Mouse (Mus musculus): ENCODE data around the gene Vat1. TPM values are rescaled to one million over a fixed set of nuclear protein-coding genes. Genes with fewer than 3 reads are reported as not detected.

Vat1 gene
- total and polyA plus RNA-seq, 2 experiments, result 11.2 to 30.4 TPM

DNA sequence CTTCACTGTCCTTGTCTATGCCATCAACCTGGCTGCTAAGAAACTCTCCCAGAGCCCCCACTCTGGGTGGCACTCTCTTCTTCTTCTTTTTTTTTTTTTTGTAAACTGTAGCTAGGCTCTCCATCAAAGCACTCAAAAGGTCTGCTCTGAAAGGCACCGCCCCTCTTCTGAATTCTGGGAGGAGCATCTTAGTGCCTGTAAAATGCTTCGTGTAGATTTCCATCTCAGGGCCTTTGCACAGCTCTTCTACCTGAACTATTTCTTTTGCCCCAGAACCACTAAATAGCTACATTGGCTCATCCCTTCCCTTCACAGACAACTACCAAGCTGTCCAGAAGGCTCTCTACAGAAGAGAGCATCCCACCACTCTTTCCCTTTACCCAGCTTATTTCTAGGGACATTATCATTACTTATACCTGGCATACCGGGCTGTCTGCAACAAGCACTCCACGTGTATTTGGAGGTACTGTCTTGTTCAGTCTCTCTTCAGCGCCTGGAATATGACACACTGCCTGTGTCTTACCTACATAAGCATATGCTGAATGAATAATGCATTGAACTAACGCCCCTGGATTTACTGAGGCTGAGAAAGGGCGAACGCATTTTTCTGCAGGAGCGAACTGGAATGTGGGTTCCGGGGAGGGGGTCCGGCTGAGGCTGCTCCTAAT lies 49.5 kb downstream of the Vat1 start:
- Histone ChIP-seq H3K9ac (ENCODE audit: low read depth, low read length) (peak overlapping the region; percentile 82), H3K4me3 (ENCODE audit: insufficient read depth, low read depth, low read length) (peak overlapping the region; percentile 77), H3K27me3 (ENCODE audit: control insufficient read depth, insufficient read depth, low read length) (no peaks in the 10 kb centered on the region), H3K36me3 (ENCODE audit: control insufficient read depth, insufficient read depth, low read length) (peaks cover 3% of the 10 kb centered on the region; the same call in 1 of the 2 replicates), H3K4me1 (ENCODE audit: control insufficient read depth, insufficient read depth, low read length) (no peaks in the 10 kb centered on the region), H3K27ac (replicated peaks; ENCODE audit: insufficient read depth, low read depth, low read length) (no peak overlapping the region), H3K79me2 (ENCODE audit: control insufficient read depth, insufficient read depth, low read length) (no peaks in the 10 kb centered on the region)
- DNase-seq (ENCODE audit: extremely low read depth, low read depth, low spot score), result peak; percentile 26
- no peak for TF ChIP-seq CTCF (IDR thresholded peaks at IDR 0.05; ENCODE audit: low read depth, low read length)
- WGBS, result 1% methylated on average over 11 of the region's 11 CpGs

DNA sequence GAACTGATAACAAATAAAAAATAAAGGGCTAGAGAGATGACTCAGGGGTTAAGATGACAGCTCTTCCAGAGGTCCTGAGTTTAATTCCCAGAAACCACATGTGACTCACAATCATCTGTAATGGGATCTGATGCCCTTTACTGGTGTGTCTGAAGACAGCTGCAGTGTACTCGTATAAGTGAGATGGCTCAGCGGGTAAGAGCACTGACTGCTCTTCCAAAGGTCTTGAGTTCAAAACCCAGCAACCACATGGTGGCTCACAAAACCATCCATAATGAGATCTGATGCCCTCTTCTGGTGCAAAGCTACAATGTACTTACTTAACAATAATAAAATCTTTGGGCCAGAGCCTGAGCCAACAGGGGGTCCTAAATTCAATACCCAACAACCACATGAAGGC lies 50.7 kb downstream of the Vat1 start:
- Histone ChIP-seq H3K4me1 (ENCODE audit: control insufficient read depth, insufficient read depth, low read length) (no peaks in the 10 kb centered on the region), H3K27ac (replicated peaks; ENCODE audit: insufficient read depth, low read depth, low read length) (no peak overlapping the region), H3K36me3 (ENCODE audit: control insufficient read depth, insufficient read depth, low read length) (peaks cover 3% of the 10 kb centered on the region; the same call in 1 of the 2 replicates), H3K79me2 (ENCODE audit: control insufficient read depth, insufficient read depth, low read length) (no peaks in the 10 kb centered on the region), H3K4me3 (ENCODE audit: insufficient read depth, low read depth, low read length) (no peak overlapping the region), H3K9ac (ENCODE audit: low read depth, low read length) (no peak overlapping the region), H3K27me3 (ENCODE audit: control insufficient read depth, insufficient read depth, low read length) (no peaks in the 10 kb centered on the region)
- WGBS, result 88% methylated on average over 2 of the region's 2 CpGs
- DNase-seq (ENCODE audit: extremely low read depth, low read depth, low spot score), result no peak
- TF ChIP-seq CTCF (IDR thresholded peaks at IDR 0.05; ENCODE audit: low read depth, low read length) (no peak), POLR2A (IDR thresholded peaks at IDR 0.05; ENCODE audit: extremely low read depth, insufficient read depth, low read length) (no peak)

Other genes with a start within 250 kb of the Vat1 start
- 10.5 and 10.8 TPM in 2 replicates for gene Ezh1, start 239.8 kb downstream of the Vat1 start, total RNA-seq (2014; rRNA removed)
- gene Ezh1, start 239.8 kb downstream of the Vat1 start, polyA plus RNA-seq (2012; rRNA removed), result 7.5 and 9.2 TPM in 2 replicates
- gene Ramp2, start 220.2 kb downstream of the Vat1 start, total RNA-seq (2014; rRNA removed), result 4.9 and 6.6 TPM in 2 replicates
- gene Ramp2, start 220.2 kb downstream of the Vat1 start, polyA plus RNA-seq (2012; rRNA removed), result 16.4 and 22.5 TPM in 2 replicates
- 35.6 and 43.8 TPM in 2 replicates for gene Vps25, start 212.5 kb downstream of the Vat1 start, total RNA-seq (2014; rRNA removed)
- 109 and 122 TPM in 2 replicates for gene Vps25, start 212.5 kb downstream of the Vat1 start, polyA plus RNA-seq (2012; rRNA removed)
- 0.37 and 0.40 TPM in 2 replicates for gene Wnk4, start 205.7 kb downstream of the Vat1 start, total RNA-seq (2014; rRNA removed)
- gene Wnk4, start 205.7 kb downstream of the Vat1 start, polyA plus RNA-seq (2012; rRNA removed), result 0.32 and 1.1 TPM in 2 replicates
- gene Cntd1, start 187.2 kb downstream of the Vat1 start, total RNA-seq (2014; rRNA removed), result not detected in 2 replicates
- gene Cntd1, start 187.2 kb downstream of the Vat1 start, polyA plus RNA-seq (2012; rRNA removed), result not detected in 2 replicates
- 74.7 and 96.8 TPM in 2 replicates for gene Coa3, start 187.1 kb downstream of the Vat1 start, total RNA-seq (2014; rRNA removed)
- 289 and 376 TPM in 2 replicates for gene Coa3, start 187.1 kb downstream of the Vat1 start, polyA plus RNA-seq (2012; rRNA removed)
- 43.8 and 57.8 TPM in 2 replicates for gene Becn1, start 163.9 kb downstream of the Vat1 start, total RNA-seq (2014; rRNA removed)
- gene Becn1, start 163.9 kb downstream of the Vat1 start, polyA plus RNA-seq (2012; rRNA removed), result 43.1 and 50.8 TPM in 2 replicates
- gene Psme3, start 150.0 kb downstream of the Vat1 start, total RNA-seq (2014; rRNA removed), result 15.8 and 16.8 TPM in 2 replicates
- 34.5 and 37.9 TPM in 2 replicates for gene Psme3, start 150.0 kb downstream of the Vat1 start, polyA plus RNA-seq (2012; rRNA removed)
- gene Aoc2, start 141.2 kb downstream of the Vat1 start, total RNA-seq (2014; rRNA removed), result 0.40 and 0.46 TPM in 2 replicates
- 0.91 and 1.7 TPM in 2 replicates for gene Aoc2, start 141.2 kb downstream of the Vat1 start, polyA plus RNA-seq (2012; rRNA removed)
- gene Aoc3, start 135.6 kb downstream of the Vat1 start, total RNA-seq (2014; rRNA removed), result 0.13 and 0.18 TPM in 2 replicates
- 0.05 and 0.16 TPM in 2 replicates for gene Aoc3, start 135.6 kb downstream of the Vat1 start, polyA plus RNA-seq (2012; rRNA removed)
- 121 and 144 TPM in 2 replicates for gene G6pc, start 98.7 kb downstream of the Vat1 start, total RNA-seq (2014; rRNA removed)
- gene G6pc, start 98.7 kb downstream of the Vat1 start, polyA plus RNA-seq (2012; rRNA removed), result 115 and 146 TPM in 2 replicates
- gene Aarsd1, start 48.6 kb downstream of the Vat1 start, total RNA-seq (2014; rRNA removed), result 21.3 and 22.2 TPM in 2 replicates
- gene Aarsd1, start 48.6 kb downstream of the Vat1 start, polyA plus RNA-seq (2012; rRNA removed), result 18.6 and 19.8 TPM in 2 replicates
- gene Gm27029, start 41.4 kb downstream of the Vat1 start, total RNA-seq (2014; rRNA removed), result 0.20 and 0.65 TPM in 2 replicates
- gene Gm27029, start 41.4 kb downstream of the Vat1 start, polyA plus RNA-seq (2012; rRNA removed), result 0.10 and 0.37 TPM in 2 replicates
- 2.8 and 3.1 TPM in 2 replicates for gene Rundc1, start 41.1 kb downstream of the Vat1 start, total RNA-seq (2014; rRNA removed)
- 8.6 and 8.9 TPM in 2 replicates for gene Rundc1, start 41.1 kb downstream of the Vat1 start, polyA plus RNA-seq (2012; rRNA removed)
- gene Ptges3l, start 40.9 kb downstream of the Vat1 start, total RNA-seq (2014; rRNA removed), result 0.27 and 0.46 TPM in 2 replicates
- gene Ptges3l, start 40.9 kb downstream of the Vat1 start, polyA plus RNA-seq (2012; rRNA removed), result 0.93 and 1.1 TPM in 2 replicates
- 236 and 259 TPM in 2 replicates for gene Rpl27, start 23.9 kb downstream of the Vat1 start, total RNA-seq (2014; rRNA removed)
- 193 and 230 TPM in 2 replicates for gene Rpl27, start 23.9 kb downstream of the Vat1 start, polyA plus RNA-seq (2012; rRNA removed)
- 24.6 and 37.1 TPM in 2 replicates for gene Ifi35, start 17.8 kb downstream of the Vat1 start, total RNA-seq (2014; rRNA removed)
- gene Ifi35, start 17.8 kb downstream of the Vat1 start, polyA plus RNA-seq (2012; rRNA removed), result 33.8 and 43.6 TPM in 2 replicates
- gene Rnd2, start 1.2 kb downstream of the Vat1 start, total RNA-seq (2014; rRNA removed), result 5.5 and 8.0 TPM in 2 replicates
- gene Rnd2, start 1.2 kb downstream of the Vat1 start, polyA plus RNA-seq (2012; rRNA removed), result 18.9 and 22.3 TPM in 2 replicates
- 3.3 and 4.2 TPM in 2 replicates for gene Brca1, start 85.7 kb upstream of the Vat1 start, total RNA-seq (2014; rRNA removed)
- 0.18 and 0.22 TPM in 2 replicates for gene Brca1, start 85.7 kb upstream of the Vat1 start, polyA plus RNA-seq (2012; rRNA removed)
- 211 and 222 TPM in 2 replicates for gene Nbr1, start 85.9 kb upstream of the Vat1 start, total RNA-seq (2014; rRNA removed)
- 114 and 141 TPM in 2 replicates for gene Nbr1, start 85.9 kb upstream of the Vat1 start, polyA plus RNA-seq (2012; rRNA removed)
- 6.4 and 7.7 TPM in 2 replicates for gene Tmem106a, start 116.0 kb upstream of the Vat1 start, total RNA-seq (2014; rRNA removed)
- gene Tmem106a, start 116.0 kb upstream of the Vat1 start, polyA plus RNA-seq (2012; rRNA removed), result 15.2 and 23.1 TPM in 2 replicates
- gene Gm11634, start 133.0 kb upstream of the Vat1 start, total RNA-seq (2014; rRNA removed), result not detected in 2 replicates
- not detected in 2 replicates for gene Gm11634, start 133.0 kb upstream of the Vat1 start, polyA plus RNA-seq (2012; rRNA removed)
- 10.3 and 12.9 TPM in 2 replicates for gene Rdm1, start 161.0 kb upstream of the Vat1 start, total RNA-seq (2014; rRNA removed)
- 12.1 and 12.4 TPM in 2 replicates for gene Rdm1, start 161.0 kb upstream of the Vat1 start, polyA plus RNA-seq (2012; rRNA removed)
- gene Arl4d, start 199.3 kb upstream of the Vat1 start, total RNA-seq (2014; rRNA removed), result 55.4 and 87.9 TPM in 2 replicates
- gene Arl4d, start 199.3 kb upstream of the Vat1 start, polyA plus RNA-seq (2012; rRNA removed), result 21.0 and 22.4 TPM in 2 replicates

Data from liver, adult 2 months (tissue).